ENCODE assay signal across 16 mouse cellular contexts in genomic region chr9:66914540-66914939, GRCm38 (mm10). TPM values are rescaled to one million over a fixed set of nuclear protein-coding genes. Genes with fewer than 3 reads are reported as not detected.
DNase-seq lines count a peak whose midpoint lies in the region; ATAC-seq and TF ChIP-seq lines count a peak whose summit lies in the region.
"Had no signal": no experiment of that assay in that cellular context is flagged by ENCODE, and none has a peak within 500 bp of the region (broad histone marks: within the 10 kb centered on the region; RNA-seq: fewer than 3 reads in every experiment).

No protein-coding gene starts in this region.

- no peak overlapping the region for H3K27ac ChIP-seq in kidney, postnatal 0 days
- no peak overlapping the region for H3K27ac ChIP-seq in kidney, adult 2 months (ENCODE audit: insufficient read depth, low read depth, low read length)
- H3K27ac ChIP-seq in stomach, embryonic 15.5 days: peak overlapping the region; percentile 68; the same call in 1 of the 2 replicates
- H3K27ac ChIP-seq in stomach, postnatal 0 days (replicated peaks): no peak overlapping the region
- peak overlapping the region; percentile 97 for H3K27ac ChIP-seq in liver, embryonic 14.5 days
- H3K27ac ChIP-seq in hindbrain, embryonic 14.5 days: no peak overlapping the region
- H3K27ac ChIP-seq: embryonic facial prominence, embryonic 13.5 days; hindbrain, postnatal 0 days; limb, embryonic 12.5 days had no signal

- no peak overlapping the region for H3K9ac ChIP-seq in kidney, postnatal 0 days (ENCODE audit: low read depth, low read length)
- no peak overlapping the region for H3K9ac ChIP-seq in stomach, embryonic 15.5 days
- H3K9ac ChIP-seq in stomach, postnatal 0 days (ENCODE audit: low read length): no peak overlapping the region
- no peak overlapping the region; the same call in 1 of the 2 replicates for H3K9ac ChIP-seq in liver, embryonic 14.5 days (replicated peaks)
- H3K9ac ChIP-seq in hindbrain, embryonic 14.5 days: no peak overlapping the region
- H3K9ac ChIP-seq: embryonic facial prominence, embryonic 13.5 days; limb, embryonic 12.5 days; neural tube, embryonic 15.5 days had no signal

- no peaks in the 10 kb centered on the region for H3K9me3 ChIP-seq in kidney, postnatal 0 days (replicated peaks; ENCODE audit: low read length)
- H3K9me3 ChIP-seq in stomach, embryonic 15.5 days: no peaks in the 10 kb centered on the region
- no peaks in the 10 kb centered on the region for H3K9me3 ChIP-seq in stomach, postnatal 0 days (ENCODE audit: control insufficient read depth, low read length)
- H3K9me3 ChIP-seq in liver, embryonic 14.5 days (ENCODE audit: control insufficient read depth, low read length): no peaks in the 10 kb centered on the region
- H3K9me3 ChIP-seq in hindbrain, embryonic 14.5 days (ENCODE audit: control insufficient read depth, low read length): no peaks in the 10 kb centered on the region
- H3K9me3 ChIP-seq: embryonic facial prominence, embryonic 13.5 days; limb, embryonic 12.5 days; neural tube, embryonic 15.5 days had no signal

- no peak for TF ChIP-seq EP300 in stomach, postnatal 0 days (optimal IDR thresholded peaks at IDR 0.05)
- peak; percentile 22; the same call in 1 of the 2 replicates for TF ChIP-seq EP300 in liver, embryonic 14.5 days (IDR thresholded peaks at IDR 0.05; ENCODE audit: low read depth)

- no peaks in the 10 kb centered on the region for H3K27me3 ChIP-seq in kidney, postnatal 0 days (ENCODE audit: insufficient read depth, low read length)
- no peaks in the 10 kb centered on the region for H3K27me3 ChIP-seq in kidney, adult 2 months (replicated peaks; ENCODE audit: control insufficient read depth, insufficient read depth, low read length)
- H3K27me3 ChIP-seq in stomach, embryonic 15.5 days (replicated peaks): no peaks in the 10 kb centered on the region
- H3K27me3 ChIP-seq in stomach, postnatal 0 days (ENCODE audit: control insufficient read depth, insufficient read depth, low read length): no peaks in the 10 kb centered on the region
- H3K27me3 ChIP-seq in liver, embryonic 14.5 days (ENCODE audit: control insufficient read depth, insufficient read depth, low read length): no peaks in the 10 kb centered on the region
- no peaks in the 10 kb centered on the region for H3K27me3 ChIP-seq in hindbrain, embryonic 14.5 days (ENCODE audit: control insufficient read depth, insufficient read depth, low read length)
- H3K27me3 ChIP-seq: embryonic facial prominence, embryonic 13.5 days; limb, embryonic 12.5 days; neural tube, embryonic 15.5 days had no signal

- H3K36me3 ChIP-seq in kidney, postnatal 0 days (ENCODE audit: insufficient read depth, low read length): 0 out of 2 replicates have a peak, but pooled peaks cover 2% of the 10 kb centered on the region
- H3K36me3 ChIP-seq in kidney, adult 2 months (ENCODE audit: control insufficient read depth, insufficient read depth, low read length): no peaks in the 10 kb centered on the region
- no peaks in the 10 kb centered on the region for H3K36me3 ChIP-seq in stomach, embryonic 15.5 days
- H3K36me3 ChIP-seq in stomach, postnatal 0 days (ENCODE audit: control insufficient read depth, insufficient read depth, low read length): no peaks in the 10 kb centered on the region
- H3K36me3 ChIP-seq in liver, embryonic 14.5 days (replicated peaks; ENCODE audit: control insufficient read depth, insufficient read depth, low read depth): peaks cover 16% of the 10 kb centered on the region
- H3K36me3 ChIP-seq in hindbrain, embryonic 14.5 days (replicated peaks; ENCODE audit: control insufficient read depth, insufficient read depth): peaks cover 6% of the 10 kb centered on the region; the same call in 1 of the 2 replicates
- H3K36me3 ChIP-seq: embryonic facial prominence, embryonic 13.5 days; limb, embryonic 12.5 days; neural tube, embryonic 15.5 days had no signal

- H3K4me1 ChIP-seq in kidney, postnatal 0 days (replicated peaks; ENCODE audit: insufficient read depth, low read length): no peaks in the 10 kb centered on the region; the same call in 1 of the 2 replicates
- H3K4me1 ChIP-seq in kidney, adult 2 months (ENCODE audit: control insufficient read depth, insufficient read depth, low read length): peaks cover 11% of the 10 kb centered on the region
- peaks cover 23% of the 10 kb centered on the region for H3K4me1 ChIP-seq in stomach, embryonic 15.5 days
- H3K4me1 ChIP-seq in stomach, postnatal 0 days (replicated peaks; ENCODE audit: control insufficient read depth, insufficient read depth): no peaks in the 10 kb centered on the region
- H3K4me1 ChIP-seq in liver, embryonic 14.5 days (replicated peaks; ENCODE audit: control insufficient read depth in 2 of 2, insufficient read depth in 2 of 2, low read length in 1 of 2): peaks cover 76 to 77% of the 10 kb centered on the region in 2 experiments
- H3K4me1 ChIP-seq in hindbrain, embryonic 14.5 days (replicated peaks; ENCODE audit: control insufficient read depth, insufficient read depth, low read length): peaks cover 40% of the 10 kb centered on the region

- H3K4me2 ChIP-seq in kidney, postnatal 0 days (ENCODE audit: low read length): no peak overlapping the region
- no peak overlapping the region for H3K4me2 ChIP-seq in stomach, embryonic 15.5 days
- H3K4me2 ChIP-seq in stomach, postnatal 0 days (replicated peaks; ENCODE audit: low read depth): no peak overlapping the region
- H3K4me2 ChIP-seq in liver, embryonic 14.5 days (ENCODE audit: low read depth): peak overlapping the region; percentile 74
- no peak overlapping the region for H3K4me2 ChIP-seq in hindbrain, embryonic 14.5 days (replicated peaks)
- H3K4me2 ChIP-seq: embryonic facial prominence, embryonic 13.5 days; limb, embryonic 12.5 days; neural tube, embryonic 15.5 days had no signal

- no peak for ATAC-seq in kidney, postnatal 0 days (replicated peaks; ENCODE audit: low FRiP score, low read depth)
- ATAC-seq in stomach, embryonic 15.5 days (ENCODE audit: insufficient read depth, low FRiP score, low read depth): no peak
- no peak for ATAC-seq in stomach, postnatal 0 days (ENCODE audit: low FRiP score, low TSS enrichment)
- no peak for ATAC-seq in liver, embryonic 14.5 days (ENCODE audit: insufficient read depth)
- ATAC-seq in hindbrain, embryonic 14.5 days (ENCODE audit: low FRiP score): no peak
- ATAC-seq: hindbrain, postnatal 0 days had no signal

- peak; percentile 30 for DNase-seq in kidney, postnatal 0 days (ENCODE audit: low spot score)
- DNase-seq in kidney, adult 2 months: no peak
- DNase-seq in stomach, postnatal 0 days (ENCODE audit: low spot score): no peak
- DNase-seq in liver, embryonic 14.5 days (ENCODE audit: low read depth in 3 of 3, low spot score in 3 of 3): no peak
- DNase-seq in hindbrain, embryonic 14.5 days (ENCODE audit: low spot score): no peak
- no peak for DNase-seq in right cerebral cortex, adult 2 months (ENCODE audit: low spot score in 2 of 2)
- DNase-seq: adrenal gland, postnatal 25 days; cerebellum, adult 9-10 months; kidney, postnatal 10 days; midbrain, embryonic 14.5 days had no signal

- no peak for TF ChIP-seq POLR2A in kidney, adult 2 months (IDR thresholded peaks at IDR 0.05; ENCODE audit: low read depth, low read length)

- H3K4me3 ChIP-seq in kidney, postnatal 0 days (replicated peaks; ENCODE audit: low read depth, low read length): no peak overlapping the region
- no peak overlapping the region for H3K4me3 ChIP-seq in kidney, adult 2 months (ENCODE audit: insufficient read depth, low read depth, low read length)
- no peak overlapping the region for H3K4me3 ChIP-seq in stomach, embryonic 15.5 days (replicated peaks)
- H3K4me3 ChIP-seq in stomach, postnatal 0 days (ENCODE audit: low read depth, low read length): no peak overlapping the region
- no peak overlapping the region; a peak in 1 of 4 replicates for H3K4me3 ChIP-seq in liver, embryonic 14.5 days (ENCODE audit: insufficient read depth in 1 of 2, low read depth in 2 of 2, low read length in 2 of 2)
- H3K4me3 ChIP-seq in hindbrain, embryonic 14.5 days (replicated peaks; ENCODE audit: low read length): no peak overlapping the region
- H3K4me3 ChIP-seq: embryonic facial prominence, embryonic 13.5 days; limb, embryonic 12.5 days; myocyte; neural tube, embryonic 15.5 days had no signal

- TF ChIP-seq CTCF in kidney, postnatal 0 days (IDR thresholded peaks at IDR 0.05; ENCODE audit: low read depth): no peak
- TF ChIP-seq CTCF in kidney, adult 2 months (conservative IDR thresholded peaks at IDR 0.05; ENCODE audit: insufficient read depth, insufficient read length, low read depth, low read length): no peak
- no peak for TF ChIP-seq CTCF in stomach, postnatal 0 days (IDR thresholded peaks at IDR 0.05; ENCODE audit: low read depth)
- TF ChIP-seq CTCF in liver, embryonic 14.5 days (IDR thresholded peaks at IDR 0.05; ENCODE audit: low read depth): no peak

- WGBS in kidney, postnatal 0 days: 83% methylated on average over 3 of the region's 3 CpGs
- 93% methylated on average over 3 of the region's 3 CpGs for WGBS in kidney, adult 2 months
- 65% methylated on average over 3 of the region's 3 CpGs for WGBS in stomach, embryonic 15.5 days
- WGBS in stomach, postnatal 0 days: 60% methylated on average over 3 of the region's 3 CpGs
- 58% methylated on average over 3 of the region's 3 CpGs for WGBS in liver, embryonic 14.5 days (ENCODE audit: insufficient replicate concordance)
- WGBS in hindbrain, embryonic 14.5 days: 95% methylated on average over 3 of the region's 3 CpGs

RNA-seq across cellular contexts. Expression of gene Rab8b, which starts 4.9 kb away (rescaled TPM):
- polyA plus RNA-seq in kidney, postnatal 0 days (2015; fragmentation: Nextera tagmentation; extraction: Ambion mirVana): 9.3 and 10.9 TPM in 2 replicates
- polyA plus RNA-seq in kidney, adult 2 months (2012; rRNA removed): 5.6 and 8.1 TPM in 2 replicates
- polyA plus RNA-seq in stomach, embryonic 15.5 days (2015; fragmentation: Nextera tagmentation; extraction: Ambion mirVana): 24.8 and 25.0 TPM in 2 replicates
- polyA plus RNA-seq in stomach, postnatal 0 days (2015; fragmentation: Nextera tagmentation; extraction: Ambion mirVana): 9.2 and 9.4 TPM in 2 replicates
- 15.1 and 20.6 TPM in 2 replicates for polyA plus RNA-seq in liver, embryonic 14.5 days (2012; rRNA removed)
- polyA plus RNA-seq in liver, embryonic 14.5 days (2014; fragmentation: Nextera tagmentation; extraction: Ambion mirVana): 17.9 and 18.3 TPM in 2 replicates
- polyA plus RNA-seq in hindbrain, embryonic 14.5 days (2014; fragmentation: Nextera tagmentation; extraction: Ambion mirVana): 33.8 and 38.2 TPM in 2 replicates

RNA-seq across cellular contexts. Expression of gene Rps27l, which starts 31.3 kb away (rescaled TPM):
- 811 and 895 TPM in 2 replicates for polyA plus RNA-seq in kidney, postnatal 0 days (2015; fragmentation: Nextera tagmentation; extraction: Ambion mirVana)
- polyA plus RNA-seq in kidney, adult 2 months (2012; rRNA removed): 92.4 and 128 TPM in 2 replicates
- 840 and 853 TPM in 2 replicates for polyA plus RNA-seq in stomach, embryonic 15.5 days (2015; fragmentation: Nextera tagmentation; extraction: Ambion mirVana)
- polyA plus RNA-seq in stomach, postnatal 0 days (2015; fragmentation: Nextera tagmentation; extraction: Ambion mirVana): 768 and 843 TPM in 2 replicates
- polyA plus RNA-seq in liver, embryonic 14.5 days (2012; rRNA removed): 176 and 238 TPM in 2 replicates
- polyA plus RNA-seq in liver, embryonic 14.5 days (2014; fragmentation: Nextera tagmentation; extraction: Ambion mirVana): 612 and 652 TPM in 2 replicates
- polyA plus RNA-seq in hindbrain, embryonic 14.5 days (2014; fragmentation: Nextera tagmentation; extraction: Ambion mirVana): 215 and 261 TPM in 2 replicates

Comparison
In these comparisons a context has a peak if more than half of its experiments do, and no peak if none do; other contexts are left out.
1. H3K27ac ChIP-seq: peak in stomach, embryonic 15.5 days (single experiment) and liver, embryonic 14.5 days (single experiment); none in kidney, postnatal 0 days (single experiment), kidney, adult 2 months (single experiment), stomach, postnatal 0 days (single experiment) and hindbrain, embryonic 14.5 days (single experiment).